Mouse (Mus musculus): ENCODE data around the gene Taar5.

DNA sequence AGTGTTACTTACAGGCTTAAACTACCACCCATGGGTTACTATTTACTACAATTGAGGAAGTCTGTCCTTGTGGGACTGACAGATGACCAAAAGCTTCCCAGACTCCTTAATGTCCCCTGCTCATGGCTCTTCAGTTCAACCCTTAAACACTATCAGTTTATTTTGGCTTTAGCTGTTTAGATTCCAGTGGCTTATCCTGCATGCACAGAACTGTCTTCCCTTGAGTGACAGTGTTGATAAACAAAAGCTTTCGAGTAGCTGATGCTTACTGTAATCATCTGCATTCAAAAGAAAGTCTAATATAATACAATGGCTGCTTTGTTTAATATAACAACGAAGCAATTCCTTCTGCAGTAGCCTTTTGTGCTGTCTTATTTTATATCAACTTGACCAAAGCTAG lies 36.5 kb downstream of the Taar5 start:
- no peak for TF ChIP-seq POLR2A (IDR thresholded peaks at IDR 0.05; ENCODE audit: insufficient read length, low read depth)
- no peak for TF ChIP-seq CEBPB (IDR thresholded peaks at IDR 0.05; ENCODE audit: insufficient read depth, poor library complexity, severe bottlenecking)
- no peak for TF ChIP-seq USF1 (IDR thresholded peaks at IDR 0.05; ENCODE audit: low read depth)
- no peak for TF ChIP-seq MYOG (IDR thresholded peaks at IDR 0.05; ENCODE audit: control insufficient read depth in 1 of 3, insufficient read depth in 1 of 3, insufficient read length in 2 of 3, low read depth in 2 of 3)
- TF ChIP-seq POLR2AphosphoS2 (IDR thresholded peaks at IDR 0.05; ENCODE audit: insufficient read length, low read depth) = no peak
- TF ChIP-seq REST (IDR thresholded peaks at IDR 0.05; ENCODE audit: insufficient read depth, insufficient read length) = no peak
- TF ChIP-seq MAX (IDR thresholded peaks at IDR 0.05; ENCODE audit: low read depth) = no peak
- no peak for TF ChIP-seq E2F4 (IDR thresholded peaks at IDR 0.05; ENCODE audit: insufficient read depth)
- TF ChIP-seq TCF12 (IDR thresholded peaks at IDR 0.05; ENCODE audit: insufficient read depth, poor library complexity, severe bottlenecking) = no peak
